Mouse (Mus musculus): ENCODE results near the gene Tspan13. TPM values are rescaled to one million over a fixed set of nuclear protein-coding genes. Genes with fewer than 3 reads are reported as not detected.

The Tspan13 gene
- polyA plus RNA-seq, 1 experiment, result 168 TPM

GRCm38 (mm10) chr12:36036121-36036520 is 6.2 kb downstream of the Tspan13 start:
- TF ChIP-seq POLR2A (IDR thresholded peaks at IDR 0.05; ENCODE audit: extremely low read depth, insufficient read depth, low read length) (no peak), CTCF (IDR thresholded peaks at IDR 0.05; ENCODE audit: extremely low read depth, insufficient read depth, low read length) (no peak)
- H3K4me3 ChIP-seq (ENCODE audit: insufficient read depth, low read length), result no peak overlapping the region
- no peak overlapping the region for H3K27ac ChIP-seq (ENCODE audit: insufficient read depth, low read length)
- H3K4me1 ChIP-seq (ENCODE audit: control insufficient read depth, insufficient read depth, low read length), result peaks cover 3% of the 10 kb centered on the region

GRCm38 (mm10) chr12:36035501-36035900 is 6.8 kb downstream of the Tspan13 start:
- no peak overlapping the region for H3K27ac ChIP-seq (ENCODE audit: insufficient read depth, low read length)
- peaks cover 4% of the 10 kb centered on the region for H3K4me1 ChIP-seq (ENCODE audit: control insufficient read depth, insufficient read depth, low read length)
- TF ChIP-seq POLR2A (IDR thresholded peaks at IDR 0.05; ENCODE audit: extremely low read depth, insufficient read depth, low read length), result no peak
- TF ChIP-seq CTCF (IDR thresholded peaks at IDR 0.05; ENCODE audit: extremely low read depth, insufficient read depth, low read length), result no peak
- H3K4me3 ChIP-seq (ENCODE audit: insufficient read depth, low read length), result no peak overlapping the region

GRCm38 (mm10) chr12:36032419-36032818 is 9.9 kb downstream of the Tspan13 start:
- Histone ChIP-seq H3K4me3 (ENCODE audit: insufficient read depth, low read length) (no peak overlapping the region), H3K4me1 (ENCODE audit: control insufficient read depth, insufficient read depth, low read length) (peaks cover 13% of the 10 kb centered on the region), H3K27ac (ENCODE audit: insufficient read depth, low read length) (peak overlapping the region; percentile 89; the same call in 1 of the 2 replicates)
- TF ChIP-seq CTCF (IDR thresholded peaks at IDR 0.05; ENCODE audit: extremely low read depth, insufficient read depth, low read length) (no peak), POLR2A (IDR thresholded peaks at IDR 0.05; ENCODE audit: extremely low read depth, insufficient read depth, low read length) (no peak)

GRCm38 (mm10) chr12:36030660-36031363 is 11.5 kb downstream of the Tspan13 start:
- Histone ChIP-seq H3K4me3 (ENCODE audit: insufficient read depth, low read length) (no peak overlapping the region), H3K27ac (ENCODE audit: insufficient read depth, low read length) (no peak overlapping the region), H3K4me1 (ENCODE audit: control insufficient read depth, insufficient read depth, low read length) (peaks cover 19% of the 10 kb centered on the region)
- no peak for TF ChIP-seq CTCF (IDR thresholded peaks at IDR 0.05; ENCODE audit: extremely low read depth, insufficient read depth, low read length)
- no peak for TF ChIP-seq POLR2A (IDR thresholded peaks at IDR 0.05; ENCODE audit: extremely low read depth, insufficient read depth, low read length)

GRCm38 (mm10) chr12:36029687-36030086 is 12.6 kb downstream of the Tspan13 start:
- Histone ChIP-seq H3K4me1 (ENCODE audit: control insufficient read depth, insufficient read depth, low read length) (peaks cover 22% of the 10 kb centered on the region), H3K4me3 (ENCODE audit: insufficient read depth, low read length) (no peak overlapping the region), H3K27ac (ENCODE audit: insufficient read depth, low read length) (peak overlapping the region; percentile 48; the same call in 1 of the 2 replicates)
- TF ChIP-seq POLR2A (IDR thresholded peaks at IDR 0.05; ENCODE audit: extremely low read depth, insufficient read depth, low read length), result no peak
- no peak for TF ChIP-seq CTCF (IDR thresholded peaks at IDR 0.05; ENCODE audit: extremely low read depth, insufficient read depth, low read length)

GRCm38 (mm10) chr12:36028968-36029645 is 13.2 kb downstream of the Tspan13 start:
- Histone ChIP-seq H3K4me3 (ENCODE audit: insufficient read depth, low read length) (no peak overlapping the region), H3K27ac (ENCODE audit: insufficient read depth, low read length) (peak overlapping the region; percentile 29; the same call in 1 of the 2 replicates), H3K4me1 (ENCODE audit: control insufficient read depth, insufficient read depth, low read length) (peaks cover 22% of the 10 kb centered on the region)
- TF ChIP-seq POLR2A (IDR thresholded peaks at IDR 0.05; ENCODE audit: extremely low read depth, insufficient read depth, low read length) (no peak), CTCF (IDR thresholded peaks at IDR 0.05; ENCODE audit: extremely low read depth, insufficient read depth, low read length) (no peak)

- no peak overlapping the region for H3K4me3 ChIP-seq (ENCODE audit: insufficient read depth, low read length)
- H3K4me1 ChIP-seq (ENCODE audit: control insufficient read depth, insufficient read depth, low read length), result peaks cover 19% of the 10 kb centered on the region
- no peak for TF ChIP-seq POLR2A (IDR thresholded peaks at IDR 0.05; ENCODE audit: extremely low read depth, insufficient read depth, low read length)
- no peak for TF ChIP-seq CTCF (IDR thresholded peaks at IDR 0.05; ENCODE audit: extremely low read depth, insufficient read depth, low read length)
- no peak overlapping the region for H3K27ac ChIP-seq (ENCODE audit: insufficient read depth, low read length)
Measured at GRCm38 (mm10) chr12:36027171-36027570, 15.1 kb downstream of the Tspan13 start.

GRCm38 (mm10) chr12:36026126-36026525 is 16.2 kb downstream of the Tspan13 start:
- H3K4me1 ChIP-seq (ENCODE audit: control insufficient read depth, insufficient read depth, low read length), result peaks cover 19% of the 10 kb centered on the region
- TF ChIP-seq POLR2A (IDR thresholded peaks at IDR 0.05; ENCODE audit: extremely low read depth, insufficient read depth, low read length) (no peak), CTCF (IDR thresholded peaks at IDR 0.05; ENCODE audit: extremely low read depth, insufficient read depth, low read length) (no peak)
- no peak overlapping the region for H3K27ac ChIP-seq (ENCODE audit: insufficient read depth, low read length)
- H3K4me3 ChIP-seq (ENCODE audit: insufficient read depth, low read length), result no peak overlapping the region

GRCm38 (mm10) chr12:36020710-36021109 is 21.6 kb downstream of the Tspan13 start:
- Histone ChIP-seq H3K27ac (ENCODE audit: insufficient read depth, low read length) (no peak overlapping the region), H3K4me1 (ENCODE audit: control insufficient read depth, insufficient read depth, low read length) (peaks cover 2% of the 10 kb centered on the region), H3K4me3 (ENCODE audit: insufficient read depth, low read length) (no peak overlapping the region)
- TF ChIP-seq CTCF (IDR thresholded peaks at IDR 0.05; ENCODE audit: extremely low read depth, insufficient read depth, low read length) (no peak), POLR2A (IDR thresholded peaks at IDR 0.05; ENCODE audit: extremely low read depth, insufficient read depth, low read length) (no peak)

- Histone ChIP-seq H3K4me1 (ENCODE audit: control insufficient read depth, insufficient read depth, low read length) (no peaks in the 10 kb centered on the region; the same call in 1 of the 2 replicates), H3K27ac (ENCODE audit: insufficient read depth, low read length) (no peak overlapping the region), H3K4me3 (ENCODE audit: insufficient read depth, low read length) (no peak overlapping the region)
- TF ChIP-seq CTCF (IDR thresholded peaks at IDR 0.05; ENCODE audit: extremely low read depth, insufficient read depth, low read length) (no peak), POLR2A (IDR thresholded peaks at IDR 0.05; ENCODE audit: extremely low read depth, insufficient read depth, low read length) (no peak)
Measured at GRCm38 (mm10) chr12:36020081-36020480, 22.2 kb downstream of the Tspan13 start.
